Mouse (Mus musculus): ENCODE measurements around the gene 1700092M07Rik. TPM values are rescaled to one million over a fixed set of nuclear protein-coding genes. Genes with fewer than 3 reads are reported as not detected.
A peak's percentile ranks its signal among the peaks of the same experiment; 100 is the strongest.

Gene 1700092M07Rik
- polyA plus RNA-seq, 1 experiment from 2014 or later: 0.99 TPM

DNA sequence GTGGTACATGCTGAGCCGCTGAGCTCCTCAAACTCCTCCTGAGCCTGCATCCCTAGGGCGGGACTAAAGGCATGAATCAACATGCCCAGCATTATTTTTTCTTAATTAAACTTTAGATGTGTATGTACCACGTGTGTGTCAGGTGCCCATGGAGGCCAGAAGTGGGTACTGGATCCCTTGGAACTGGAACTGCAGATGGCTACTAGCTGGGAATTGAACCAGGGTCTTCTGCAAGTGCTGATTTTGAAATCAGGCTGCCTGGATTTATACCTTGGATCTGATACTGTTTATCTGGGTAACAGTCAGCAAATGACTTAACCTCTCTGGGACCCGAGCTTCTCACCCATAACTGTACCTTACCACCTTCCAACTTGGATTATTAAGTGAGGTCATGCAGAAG, 18.5 kb upstream of the 1700092M07Rik start:
- no peaks in the 10 kb centered on the region for H3K27me3 ChIP-seq (ENCODE audit: control insufficient read depth, insufficient read depth, low read length)
- no peak for DNase-seq (ENCODE audit: low spot score)
- ATAC-seq (ENCODE audit: insufficient number of reproducible peaks, low FRiP score, low TSS enrichment, low read depth): no peak
- H3K4me3 ChIP-seq (ENCODE audit: low read depth, low read length): peak overlapping the region; percentile 76
- peaks cover 8% of the 10 kb centered on the region; the same call in 1 of the 2 replicates for H3K4me1 ChIP-seq (ENCODE audit: control insufficient read depth, insufficient read depth, low read length)
- peaks cover 17% of the 10 kb centered on the region for H3K36me3 ChIP-seq (ENCODE audit: control insufficient read depth, insufficient read depth, low read length)
- peak overlapping the region; percentile 54 for H3K4me2 ChIP-seq (ENCODE audit: low read depth, severe bottlenecking)
- WGBS: 58% methylated on average over 4 of the region's 4 CpGs
- H3K9me3 ChIP-seq (ENCODE audit: control insufficient read depth, low read length): no peaks in the 10 kb centered on the region
- peak overlapping the region; percentile 91; the same call in 1 of the 2 replicates for H3K9ac ChIP-seq (ENCODE audit: low read length)
- no peak overlapping the region for H3K27ac ChIP-seq (replicated peaks; ENCODE audit: low read depth, low read length)

DNA sequence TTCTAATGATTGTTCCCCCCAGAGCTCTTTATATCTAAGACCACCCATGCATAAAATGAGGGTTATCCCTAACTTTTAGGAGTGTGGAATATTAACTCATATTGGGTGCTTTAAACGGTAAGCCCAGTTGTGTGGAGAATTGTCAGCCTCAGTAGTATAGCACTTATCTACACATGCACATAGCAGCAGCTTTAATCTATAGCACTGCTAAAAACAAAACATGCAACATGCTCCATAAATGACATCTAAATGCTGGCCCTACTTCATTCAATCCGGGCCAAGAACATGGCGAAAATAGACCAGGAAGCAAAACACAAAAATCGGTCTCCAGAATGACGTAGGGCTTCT, 18.0 kb upstream of the 1700092M07Rik start:
- peak overlapping the region; percentile 76 for H3K4me3 ChIP-seq (ENCODE audit: low read depth, low read length)
- 3% methylated on average over 5 of the region's 5 CpGs for WGBS
- peak overlapping the region; percentile 54 for H3K4me2 ChIP-seq (ENCODE audit: low read depth, severe bottlenecking)
- H3K27ac ChIP-seq (replicated peaks; ENCODE audit: low read depth, low read length): peak overlapping the region; percentile 90; the same call in 1 of the 2 replicates
- H3K9me3 ChIP-seq (ENCODE audit: control insufficient read depth, low read length): no peaks in the 10 kb centered on the region
- DNase-seq (ENCODE audit: low spot score): no peak
- no peaks in the 10 kb centered on the region for H3K27me3 ChIP-seq (ENCODE audit: control insufficient read depth, insufficient read depth, low read length)
- peak; percentile 13; the same call in 1 of the 2 replicates for ATAC-seq (ENCODE audit: insufficient number of reproducible peaks, low FRiP score, low TSS enrichment, low read depth)
- peaks cover 17% of the 10 kb centered on the region for H3K36me3 ChIP-seq (ENCODE audit: control insufficient read depth, insufficient read depth, low read length)
- H3K9ac ChIP-seq (ENCODE audit: low read length): peak overlapping the region; percentile 91
- peaks cover 8% of the 10 kb centered on the region; the same call in 1 of the 2 replicates for H3K4me1 ChIP-seq (ENCODE audit: control insufficient read depth, insufficient read depth, low read length)

DNA sequence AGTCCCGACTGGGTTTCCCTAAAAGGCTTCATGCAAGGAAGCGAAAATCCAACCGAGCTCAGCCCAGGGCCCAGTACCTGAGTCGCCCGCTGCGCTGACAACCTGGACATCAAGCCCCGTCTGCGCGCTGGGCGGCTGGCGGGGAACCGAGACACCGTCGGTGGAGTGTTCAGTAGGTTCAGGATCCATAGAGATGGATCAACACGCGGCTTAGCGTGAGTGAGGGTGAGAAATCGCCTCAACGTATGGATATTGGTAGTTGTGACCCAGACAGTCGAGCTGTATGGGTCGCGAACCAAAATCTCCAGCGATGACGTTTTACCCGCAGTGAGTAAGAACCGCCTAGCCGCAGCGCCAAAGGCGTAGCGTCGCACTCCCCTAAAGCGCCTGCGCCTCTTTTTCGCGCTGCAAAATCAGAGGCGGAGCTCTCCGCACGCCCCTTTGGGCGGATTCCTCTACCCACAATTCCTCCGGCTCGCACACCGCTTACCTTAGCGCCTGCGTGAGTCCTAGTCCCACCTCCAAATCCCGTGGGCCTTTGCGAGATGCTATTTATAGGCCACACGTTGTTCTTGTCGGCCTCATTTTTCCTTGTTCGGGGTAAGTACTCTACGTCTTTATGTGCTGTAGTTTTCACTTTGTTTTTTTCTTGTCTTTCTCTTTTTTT, 17.5 kb upstream of the 1700092M07Rik start, which contains the start of gene Slc3a2:
TSS of gene Slc3a2 (minus strand) at position 463 of the 667 bp plus-strand sequence.
- peak within 1 kb of the TSS; percentile 91 for H3K4me2 ChIP-seq (ENCODE audit: low read depth, severe bottlenecking)
- peak within 1 kb of the TSS; percentile 91 for H3K9ac ChIP-seq (ENCODE audit: low read length)
- under 1% methylated on average over 50 of the region's 50 CpGs for WGBS
- DNase-seq (ENCODE audit: low spot score) (peak; percentile 97), ATAC-seq (ENCODE audit: insufficient number of reproducible peaks, low FRiP score, low TSS enrichment, low read depth) (peak; percentile 95)
- H3K4me3 ChIP-seq (ENCODE audit: low read depth, low read length): peak within 1 kb of the TSS; percentile 76
- H3K4me1 ChIP-seq (ENCODE audit: control insufficient read depth, insufficient read depth, low read length): peaks cover 8% of the 10 kb centered on the region; the same call in 1 of the 2 replicates
- H3K36me3 ChIP-seq (ENCODE audit: control insufficient read depth, insufficient read depth, low read length): peaks cover 17% of the 10 kb centered on the region
- no peaks in the 10 kb centered on the region for H3K9me3 ChIP-seq (ENCODE audit: control insufficient read depth, low read length)
- peak within 1 kb of the TSS; percentile 90 for H3K27ac ChIP-seq (replicated peaks; ENCODE audit: low read depth, low read length)
- H3K27me3 ChIP-seq (ENCODE audit: control insufficient read depth, insufficient read depth, low read length): no peaks in the 10 kb centered on the region

DNA sequence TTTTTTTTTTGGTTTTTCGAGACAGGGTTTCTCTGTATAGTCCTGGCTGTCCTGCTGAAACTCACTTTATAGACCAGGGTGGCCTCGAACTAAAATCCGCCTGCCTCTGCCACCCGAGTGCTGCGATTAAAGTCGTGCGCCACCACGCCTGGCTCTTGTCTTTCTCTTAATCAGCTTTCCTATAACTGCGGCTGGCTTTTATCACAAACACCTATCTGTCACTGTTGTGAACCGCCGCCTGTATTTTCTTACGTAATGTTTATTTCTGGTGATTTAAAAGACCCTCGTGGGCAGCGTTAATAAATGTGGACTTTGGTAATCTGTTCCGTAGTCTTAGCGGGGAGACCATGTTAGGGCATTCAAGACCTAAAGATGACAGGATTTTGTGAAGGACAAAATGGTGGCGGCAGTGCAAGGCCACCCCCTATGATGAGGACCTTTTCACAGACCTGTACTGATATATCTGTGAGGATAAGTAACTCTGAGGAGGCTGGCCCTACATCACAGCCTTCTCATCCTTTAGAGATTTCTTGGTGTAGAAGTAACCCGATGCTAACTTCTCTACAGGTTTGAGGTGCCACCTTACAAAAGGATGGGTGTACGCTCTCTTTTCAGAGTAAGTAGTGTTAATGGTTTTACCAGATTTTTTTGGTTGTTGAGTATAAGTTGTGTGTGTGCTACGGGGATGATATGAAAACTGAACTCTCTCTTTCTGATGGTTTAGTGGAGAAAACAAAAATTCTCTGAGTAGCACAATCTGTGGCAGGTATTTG, 16.8 kb upstream of the 1700092M07Rik start:
- DNase-seq (ENCODE audit: low spot score) (peak; percentile 53), ATAC-seq (ENCODE audit: insufficient number of reproducible peaks, low FRiP score, low TSS enrichment, low read depth) (no peak)
- Histone ChIP-seq H3K4me1 (ENCODE audit: control insufficient read depth, insufficient read depth, low read length) (peaks cover 8% of the 10 kb centered on the region; the same call in 1 of the 2 replicates), H3K9me3 (ENCODE audit: control insufficient read depth, low read length) (no peaks in the 10 kb centered on the region), H3K4me2 (ENCODE audit: low read depth, severe bottlenecking) (peak overlapping the region; percentile 91), H3K36me3 (ENCODE audit: control insufficient read depth, insufficient read depth, low read length) (peaks cover 17% of the 10 kb centered on the region), H3K9ac (ENCODE audit: low read length) (peak overlapping the region; percentile 91), H3K27me3 (ENCODE audit: control insufficient read depth, insufficient read depth, low read length) (no peaks in the 10 kb centered on the region), H3K4me3 (ENCODE audit: low read depth, low read length) (peak overlapping the region; percentile 76), H3K27ac (replicated peaks; ENCODE audit: low read depth, low read length) (peak overlapping the region; percentile 79)
- WGBS: under 1% methylated on average over 20 of the region's 20 CpGs

DNA sequence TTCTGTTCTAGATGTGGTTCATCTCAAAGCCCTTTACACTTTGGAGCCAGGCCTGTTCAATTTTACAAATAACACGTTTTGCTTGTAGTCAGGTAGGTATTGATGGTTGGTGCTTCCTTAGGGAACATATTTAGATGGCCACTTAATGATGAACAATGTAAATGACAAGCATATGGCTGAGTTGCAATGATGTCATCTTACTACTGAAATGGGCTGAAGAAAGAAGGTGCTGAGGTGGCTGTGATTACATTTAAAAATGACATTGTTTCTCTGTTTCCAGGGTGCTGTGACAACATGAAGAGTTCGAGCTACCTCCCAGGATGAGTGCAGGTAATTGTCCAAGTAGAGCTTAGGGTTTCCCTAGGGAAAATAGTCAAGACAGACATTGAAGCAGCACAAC, 16.1 kb upstream of the 1700092M07Rik start:
- Histone ChIP-seq H3K27ac (replicated peaks; ENCODE audit: low read depth, low read length) (peak overlapping the region; percentile 79), H3K9me3 (ENCODE audit: control insufficient read depth, low read length) (no peaks in the 10 kb centered on the region), H3K27me3 (ENCODE audit: control insufficient read depth, insufficient read depth, low read length) (no peaks in the 10 kb centered on the region), H3K9ac (ENCODE audit: low read length) (peak overlapping the region; percentile 91), H3K4me2 (ENCODE audit: low read depth, severe bottlenecking) (peak overlapping the region; percentile 91), H3K4me1 (ENCODE audit: control insufficient read depth, insufficient read depth, low read length) (peaks cover 8% of the 10 kb centered on the region; the same call in 1 of the 2 replicates), H3K4me3 (ENCODE audit: low read depth, low read length) (peak overlapping the region; percentile 76), H3K36me3 (ENCODE audit: control insufficient read depth, insufficient read depth, low read length) (peaks cover 17% of the 10 kb centered on the region)
- WGBS: 5% methylated on average over 2 of the region's 2 CpGs
- DNase-seq (ENCODE audit: low spot score): no peak
- no peak for ATAC-seq (ENCODE audit: insufficient number of reproducible peaks, low FRiP score, low TSS enrichment, low read depth)

DNA sequence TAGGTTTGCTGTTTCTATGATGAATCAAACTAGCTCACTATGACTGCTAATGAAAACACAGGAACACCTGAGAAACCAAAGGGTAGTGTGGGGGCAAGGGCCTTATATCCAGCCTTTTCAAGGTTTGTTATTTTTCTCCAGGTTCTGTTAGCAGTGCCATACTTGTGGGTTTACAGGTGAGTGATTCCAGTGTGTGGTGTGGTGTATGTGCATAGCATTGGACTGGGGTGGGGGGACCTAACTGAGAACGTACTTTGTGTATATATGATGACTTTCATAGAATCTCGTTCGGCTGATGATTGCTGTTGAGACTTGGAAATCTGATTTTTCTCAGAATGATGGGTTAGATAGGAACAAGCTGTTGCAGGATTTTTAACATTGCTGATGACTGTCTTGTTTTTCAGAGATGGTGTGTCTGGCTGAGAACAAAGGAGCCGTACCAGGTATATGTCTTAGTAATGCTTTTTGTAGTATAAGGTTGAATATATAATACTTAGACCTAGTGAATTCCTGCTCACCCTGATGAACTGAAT, 15.4 kb upstream of the 1700092M07Rik start:
- peaks cover 17% of the 10 kb centered on the region for H3K36me3 ChIP-seq (ENCODE audit: control insufficient read depth, insufficient read depth, low read length)
- no peak for DNase-seq (ENCODE audit: low spot score)
- no peaks in the 10 kb centered on the region for H3K27me3 ChIP-seq (ENCODE audit: control insufficient read depth, insufficient read depth, low read length)
- peak overlapping the region; percentile 91 for H3K9ac ChIP-seq (ENCODE audit: low read length)
- H3K4me2 ChIP-seq (ENCODE audit: low read depth, severe bottlenecking): peak overlapping the region; percentile 91
- peak overlapping the region; percentile 76 for H3K4me3 ChIP-seq (ENCODE audit: low read depth, low read length)
- H3K4me1 ChIP-seq (ENCODE audit: control insufficient read depth, insufficient read depth, low read length): peaks cover 8% of the 10 kb centered on the region; the same call in 1 of the 2 replicates
- no peaks in the 10 kb centered on the region for H3K9me3 ChIP-seq (ENCODE audit: control insufficient read depth, low read length)
- ATAC-seq (ENCODE audit: insufficient number of reproducible peaks, low FRiP score, low TSS enrichment, low read depth): no peak
- WGBS: 51% methylated on average over 4 of the region's 4 CpGs
- H3K27ac ChIP-seq (replicated peaks; ENCODE audit: low read depth, low read length): no peak overlapping the region

DNA sequence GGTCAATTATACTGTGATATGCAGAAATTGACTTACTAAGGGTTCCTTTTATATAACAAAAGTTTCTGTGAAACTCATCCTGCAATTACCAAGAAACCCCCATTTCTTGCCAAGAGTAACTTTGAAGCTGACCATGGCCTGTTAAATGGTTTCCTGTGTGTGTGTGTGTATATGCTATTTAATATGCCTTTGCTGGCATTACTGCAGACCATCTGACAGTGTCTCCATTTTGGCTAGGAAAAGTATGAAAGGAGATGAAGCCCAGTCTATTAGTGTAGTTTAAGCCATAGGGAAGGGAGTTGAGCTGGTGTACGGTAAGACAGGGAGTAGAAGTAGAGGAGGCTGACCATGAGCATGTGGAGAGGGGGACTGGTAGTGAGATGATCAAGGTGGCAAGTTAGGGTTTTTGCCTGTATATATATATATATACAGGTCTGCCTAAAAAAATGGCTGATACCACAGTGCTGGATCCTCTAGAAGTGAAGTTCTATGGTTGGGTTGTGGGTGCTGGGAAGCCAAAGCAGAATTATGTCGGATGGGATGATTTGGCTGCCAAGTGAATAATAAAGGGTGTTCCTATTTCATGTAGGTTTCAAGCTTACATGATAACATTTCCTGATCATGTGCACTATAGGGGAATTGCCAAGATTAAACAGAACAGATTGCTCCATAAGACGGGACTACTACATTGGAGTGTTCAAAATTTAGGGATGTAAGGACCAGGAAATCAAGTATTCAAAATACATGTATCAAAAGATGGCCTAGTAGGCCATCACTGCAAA, 13.7 kb upstream of the 1700092M07Rik start:
- Histone ChIP-seq H3K36me3 (ENCODE audit: control insufficient read depth, insufficient read depth, low read length) (peaks cover 17% of the 10 kb centered on the region), H3K4me2 (ENCODE audit: low read depth, severe bottlenecking) (no peak overlapping the region), H3K9ac (ENCODE audit: low read length) (no peak overlapping the region), H3K27me3 (ENCODE audit: control insufficient read depth, insufficient read depth, low read length) (no peaks in the 10 kb centered on the region), H3K9me3 (ENCODE audit: control insufficient read depth, low read length) (no peaks in the 10 kb centered on the region), H3K4me3 (ENCODE audit: low read depth, low read length) (no peak overlapping the region), H3K27ac (replicated peaks; ENCODE audit: low read depth, low read length) (no peak overlapping the region), H3K4me1 (ENCODE audit: control insufficient read depth, insufficient read depth, low read length) (peaks cover 8% of the 10 kb centered on the region; the same call in 1 of the 2 replicates)
- no peak for DNase-seq (ENCODE audit: low spot score)
- ATAC-seq (ENCODE audit: insufficient number of reproducible peaks, low FRiP score, low TSS enrichment, low read depth): no peak
- 20% methylated on average over 3 of the region's 3 CpGs for WGBS

Data from limb, embryonic 11.5 days (tissue).